In genomic region chr8:115645139-115645538, GRCm38 (mm10) we compare ENCODE assay signal across 9 mouse cellular contexts.
"Had no signal": no experiment of that assay in that cellular context is flagged by ENCODE, and none has a peak within 500 bp of the region (broad histone marks: within the 10 kb centered on the region; RNA-seq: fewer than 3 reads in every experiment).

No protein-coding gene starts in this region.

- DNase-seq: kidney, postnatal 14 days; left cerebral cortex, postnatal 4 days; lung, embryonic 14.5 days; lung, postnatal 10 days; lung, postnatal 4 days; midbrain, embryonic 14.5 days; right cerebral cortex, adult 18-20 months; right cerebral cortex, postnatal 25 days; thymus, postnatal 4 days had no signal
